Mouse (Mus musculus) naive thymus-derived CD4-positive, alpha-beta T cell, adult 2 months (primary cell): ENCODE results near the gene Ccdc96.

Experiments
- DNase-seq: peaks from one replicate; pipeline ENCODE4 v3.0.0-alpha.2; 2011; ENCODE audit warnings: low read depth

Gene Ccdc96

DNA sequence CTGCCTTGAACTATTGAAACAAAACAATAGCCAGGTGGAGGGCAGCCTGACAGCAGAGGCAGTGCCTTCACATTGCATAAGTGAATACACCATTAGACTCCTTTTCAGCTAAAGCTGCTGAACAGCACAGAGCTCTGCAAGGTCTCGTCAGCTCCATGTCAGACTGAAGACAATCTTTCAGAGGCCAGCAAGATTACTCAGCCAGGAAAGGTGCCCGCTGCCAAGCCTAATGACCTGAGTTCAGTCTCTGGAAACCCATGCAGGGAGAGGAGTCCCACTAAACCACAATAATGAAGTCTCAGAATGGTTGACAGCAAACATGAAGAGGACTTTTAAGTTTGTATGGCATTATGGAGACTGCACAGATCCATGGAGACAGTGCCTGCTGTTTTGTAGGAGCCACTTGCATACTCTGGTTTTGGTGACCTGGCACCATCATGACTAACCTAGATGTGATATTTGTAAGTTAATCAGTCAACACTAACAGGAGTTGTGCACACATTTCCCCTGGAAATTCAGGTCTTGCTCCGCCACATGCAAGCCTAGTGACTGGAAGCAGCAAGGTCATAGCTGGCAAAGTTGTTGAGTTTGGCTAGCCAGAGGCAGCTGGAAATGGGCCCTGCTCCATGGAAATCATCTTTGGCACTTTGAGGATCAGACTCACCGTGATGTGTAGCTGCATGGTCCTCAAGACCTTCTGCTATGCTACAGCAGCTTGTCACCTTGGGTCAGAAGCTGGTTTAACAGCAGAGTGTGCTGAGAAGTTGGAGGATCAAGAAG lies 11.3 kb upstream of the Ccdc96 start:
- no peak for DNase-seq

DNA sequence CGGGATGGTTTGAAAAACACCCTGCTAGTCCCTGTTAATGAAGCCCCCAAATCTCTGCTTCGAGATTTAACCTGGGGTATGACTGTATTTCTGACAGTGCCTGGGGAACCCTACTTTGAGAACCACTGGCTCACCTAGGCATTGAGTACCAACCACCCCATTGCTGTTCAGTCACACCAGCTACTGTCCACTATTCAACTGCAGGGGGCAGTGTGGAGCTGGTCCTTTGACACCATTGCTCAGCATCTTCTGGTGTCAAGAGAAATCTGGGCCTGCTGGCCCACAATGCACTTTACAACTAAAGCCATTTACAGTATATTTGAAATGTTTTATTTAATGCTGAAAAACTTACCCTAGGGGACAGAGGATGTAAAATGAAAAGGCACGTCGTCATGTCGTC lies 10.1 kb upstream of the Ccdc96 start:
- peak; percentile 88 for DNase-seq

DNA sequence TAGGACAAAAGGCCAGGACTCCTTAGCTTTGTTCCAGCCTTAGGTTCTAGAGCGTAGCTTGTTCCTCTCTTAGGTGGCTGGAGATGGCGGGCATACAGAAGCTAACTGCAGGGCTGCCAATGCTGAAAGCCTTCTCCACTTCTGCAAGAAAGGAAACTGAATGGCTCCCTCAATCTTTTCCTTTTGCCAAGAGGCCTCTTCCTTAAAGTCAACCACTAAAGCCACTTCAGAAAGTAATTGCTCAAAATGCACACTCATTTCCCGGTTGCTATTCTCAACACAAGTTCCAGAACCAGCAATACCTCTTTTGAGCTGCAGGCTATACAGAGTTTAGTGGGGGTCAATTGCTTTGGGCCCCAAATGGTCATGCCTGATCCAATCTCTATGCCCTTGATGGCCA lies 6.9 kb upstream of the Ccdc96 start:
- no peak for DNase-seq

DNA sequence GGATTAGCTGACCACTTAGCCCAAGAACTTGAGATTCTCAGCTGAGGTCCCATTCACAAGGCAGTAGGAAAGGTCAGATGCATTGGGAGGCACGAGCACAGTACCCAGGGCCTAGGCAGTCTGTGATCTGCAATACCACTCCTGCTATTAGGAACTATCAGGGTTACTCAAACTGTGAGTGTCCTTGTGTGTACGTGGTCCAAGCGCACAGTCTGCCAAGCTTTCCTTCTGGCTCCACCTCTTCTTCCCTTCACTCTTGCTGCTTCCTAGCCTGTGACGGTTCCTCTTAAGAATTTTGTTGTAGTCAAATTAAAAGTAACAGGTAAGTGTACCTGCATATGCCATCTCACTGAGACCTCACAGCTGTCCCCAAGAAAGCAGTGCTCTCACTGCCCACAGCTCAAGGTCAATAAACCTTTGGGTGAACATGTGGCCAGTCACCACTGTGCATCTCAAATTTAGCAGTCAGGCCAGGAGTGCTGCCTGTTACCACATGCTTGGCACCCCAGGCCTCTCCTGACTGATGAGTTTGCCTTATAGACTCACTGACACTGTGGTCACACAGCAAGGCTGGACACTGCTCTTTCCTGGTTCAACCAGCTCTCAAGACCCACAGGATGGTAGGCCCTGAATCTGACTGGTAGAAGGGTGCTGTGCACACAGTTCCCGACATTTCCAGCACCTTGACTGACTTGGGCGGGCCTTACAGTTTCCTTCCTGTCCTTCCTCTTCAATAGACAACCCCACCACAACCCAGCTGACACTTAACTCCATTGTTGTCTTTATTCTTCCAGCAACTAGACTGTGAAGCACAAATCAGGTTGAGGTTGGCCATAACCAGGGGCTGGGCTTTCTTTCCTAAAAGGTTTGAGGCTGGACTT lies 5.6 kb upstream of the Ccdc96 start:
- DNase-seq = peak; percentile 34

DNA sequence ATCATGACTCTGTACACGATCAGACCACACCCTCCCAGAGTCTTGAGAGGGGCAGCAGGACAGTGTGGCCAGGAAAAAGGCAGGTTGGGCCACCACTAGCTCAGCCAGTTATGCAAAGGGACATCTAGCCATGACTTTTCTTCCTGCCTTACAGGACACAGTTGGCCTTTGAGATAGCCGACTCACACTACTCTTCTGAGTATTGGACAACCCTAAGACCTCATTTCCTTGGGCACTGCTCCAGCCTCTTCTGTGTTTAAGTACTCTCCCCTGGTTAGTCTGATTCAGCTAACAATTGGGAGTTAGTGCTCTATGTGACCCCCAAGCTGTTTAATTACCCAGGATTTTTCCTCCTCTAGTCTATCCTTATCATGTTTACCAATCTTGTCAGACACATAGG lies 4.7 kb upstream of the Ccdc96 start:
- no peak for DNase-seq

DNA sequence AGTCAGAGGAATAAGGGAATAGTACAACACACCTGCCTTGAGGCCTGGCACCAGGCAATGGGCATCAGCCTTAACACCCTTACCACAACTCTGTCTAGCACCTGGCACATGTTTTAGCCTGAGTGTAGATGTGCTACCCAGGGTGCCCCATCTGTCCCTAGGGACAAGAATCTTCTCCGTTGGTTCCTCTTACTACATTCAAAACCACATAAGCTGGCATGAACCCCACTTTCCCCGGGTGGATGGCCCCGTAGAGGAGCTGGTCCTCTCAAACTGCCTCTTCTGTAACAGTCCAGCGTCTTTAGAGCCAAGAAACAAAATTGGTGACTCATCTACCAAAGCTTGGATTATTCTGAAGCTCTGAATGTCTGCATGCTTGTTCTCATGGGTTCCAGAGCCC lies 4.0 kb upstream of the Ccdc96 start:
- DNase-seq = no peak

DNA sequence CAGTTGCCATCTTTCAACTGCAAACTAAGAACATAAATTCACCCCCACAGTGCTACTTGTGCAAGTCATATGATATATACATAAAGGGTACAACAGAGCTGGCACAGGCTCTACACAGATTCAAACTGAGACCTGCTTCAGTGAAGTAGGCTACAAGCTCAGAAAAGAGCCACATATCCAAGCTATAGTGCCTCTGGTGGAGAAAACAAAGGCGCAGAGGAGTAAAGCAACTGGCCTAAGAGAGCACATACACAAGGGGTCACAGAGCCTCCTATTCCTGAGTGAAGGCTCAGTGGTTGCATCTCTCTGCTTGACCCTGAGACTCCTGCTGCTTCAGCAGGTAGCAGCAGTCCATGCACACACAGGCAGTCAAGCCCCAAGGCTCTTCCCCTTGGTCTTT lies 3.3 kb upstream of the Ccdc96 start:
- peak; percentile 32 for DNase-seq

DNA sequence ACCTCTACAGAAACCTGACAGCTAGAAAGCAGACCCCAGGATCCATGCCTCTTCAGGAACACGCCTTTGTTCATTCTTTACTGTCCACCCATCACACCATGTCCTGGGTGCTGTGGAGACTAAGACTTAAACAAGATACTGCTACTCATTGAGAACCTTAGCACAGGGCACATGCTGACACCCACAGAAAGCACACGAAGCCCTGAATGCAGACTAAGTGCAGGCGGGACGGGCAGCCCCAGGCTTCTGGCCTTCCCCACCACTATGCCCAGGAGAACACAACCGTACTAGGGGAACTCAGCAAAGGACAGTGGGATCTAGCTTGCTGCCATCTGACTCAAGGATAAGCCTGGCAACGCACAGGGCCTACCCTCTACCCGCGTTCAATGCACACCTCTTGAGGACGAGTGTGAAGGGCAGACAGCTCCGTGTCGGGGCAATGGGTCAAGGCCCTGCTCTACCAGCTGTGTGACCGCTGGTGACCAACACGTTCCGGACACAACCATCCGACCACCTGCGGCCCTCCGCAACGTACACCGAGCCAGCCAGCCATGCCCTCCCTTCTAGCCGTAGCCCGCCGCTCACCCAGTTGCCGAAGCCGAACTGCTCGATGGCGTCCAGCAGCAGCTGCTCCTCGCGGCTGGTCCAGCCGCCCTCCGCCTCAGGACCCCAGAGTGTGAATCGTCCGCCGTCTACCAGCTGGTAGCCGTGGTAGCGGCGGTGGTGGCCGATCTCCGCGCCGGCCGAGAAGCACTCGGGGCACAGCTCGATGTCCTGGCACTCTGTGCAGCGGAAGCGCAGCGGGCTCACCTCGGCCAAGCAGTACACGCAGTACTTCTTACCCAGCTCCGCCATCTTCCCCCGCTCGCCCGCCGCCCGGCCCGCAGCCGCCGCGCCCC lies 936 bp upstream of the Ccdc96 start:
- DNase-seq = peak; percentile 71

DNA sequence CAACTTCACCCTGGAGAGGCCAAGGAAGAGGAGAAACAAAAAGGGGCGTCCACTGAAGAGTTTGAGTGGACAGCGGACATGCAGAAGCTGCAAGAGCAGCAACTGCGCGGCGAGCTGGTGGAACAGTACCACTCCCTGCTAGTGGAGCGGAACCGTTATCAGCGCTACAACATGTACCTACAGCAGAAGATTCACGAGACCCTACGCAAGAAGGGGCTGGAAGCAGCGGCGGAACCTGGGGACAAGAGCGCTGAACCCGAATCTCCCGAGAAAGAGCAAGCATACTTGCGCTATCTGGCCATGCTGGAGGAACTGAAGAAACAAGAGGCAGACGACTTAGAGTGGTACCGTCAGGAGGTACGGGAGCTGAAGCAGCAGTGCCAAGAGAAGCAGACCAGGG lies 918 bp downstream of the Ccdc96 start:
- peak; percentile 49 for DNase-seq

DNA sequence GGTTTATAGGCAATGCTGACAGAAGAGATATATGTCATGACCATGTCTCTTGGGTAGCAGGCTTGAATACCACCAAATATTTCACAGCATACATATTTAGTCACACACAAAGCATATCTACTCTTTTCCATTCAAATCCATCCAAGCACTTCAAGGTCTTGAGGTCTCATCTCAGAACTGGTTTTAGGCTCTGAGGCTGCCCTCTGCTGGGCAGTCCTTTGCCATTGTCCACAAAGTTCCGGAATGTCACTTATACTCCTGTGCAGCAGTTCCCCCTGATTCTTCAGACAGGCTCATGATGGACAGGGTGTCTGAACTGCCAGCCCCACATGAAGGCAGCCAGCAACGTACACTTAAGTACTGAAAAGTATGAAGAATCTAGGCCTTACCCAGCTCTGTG lies 4.8 kb downstream of the Ccdc96 start:
- DNase-seq = peak; percentile 55

DNA sequence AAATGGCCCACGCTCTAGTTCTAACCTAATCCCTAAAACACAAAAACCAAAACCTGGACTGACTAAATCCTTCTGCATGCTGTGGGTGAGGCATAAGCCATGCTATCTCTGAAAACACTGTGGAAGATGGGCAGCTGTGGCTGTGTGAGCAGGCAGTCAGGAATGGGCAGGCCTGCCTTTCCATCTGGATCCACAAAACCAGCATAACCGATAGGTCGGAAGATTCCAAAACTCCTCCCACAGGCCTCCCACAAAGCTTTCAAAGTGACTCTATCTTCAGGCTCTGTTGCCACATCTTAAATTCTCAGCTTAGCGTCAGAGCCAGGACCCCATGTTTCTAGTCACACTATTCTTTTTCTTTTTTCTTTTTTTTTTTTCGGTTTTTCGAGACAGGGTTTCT lies 9.5 kb downstream of the Ccdc96 start:
- no peak for DNase-seq

DNA sequence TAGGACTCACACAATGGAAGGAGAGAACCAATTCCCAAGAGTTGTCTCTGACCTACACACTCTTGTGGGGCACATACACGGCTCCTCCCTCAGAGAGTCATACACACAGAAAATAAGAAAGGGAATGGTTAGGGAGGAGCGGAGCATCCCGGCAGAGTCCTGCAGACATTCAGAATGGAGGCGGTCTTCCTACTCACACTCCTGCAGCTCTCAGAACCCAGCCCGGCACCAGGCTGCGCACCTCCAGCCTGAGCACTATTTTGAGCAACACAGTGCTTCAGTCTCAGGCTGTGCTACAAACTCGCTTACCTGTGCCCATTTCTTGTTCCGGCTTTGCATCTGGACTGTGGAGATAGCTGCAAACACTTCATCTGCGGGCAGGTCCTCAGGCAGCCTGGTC lies 10.3 kb downstream of the Ccdc96 start:
- no peak for DNase-seq

DNA sequence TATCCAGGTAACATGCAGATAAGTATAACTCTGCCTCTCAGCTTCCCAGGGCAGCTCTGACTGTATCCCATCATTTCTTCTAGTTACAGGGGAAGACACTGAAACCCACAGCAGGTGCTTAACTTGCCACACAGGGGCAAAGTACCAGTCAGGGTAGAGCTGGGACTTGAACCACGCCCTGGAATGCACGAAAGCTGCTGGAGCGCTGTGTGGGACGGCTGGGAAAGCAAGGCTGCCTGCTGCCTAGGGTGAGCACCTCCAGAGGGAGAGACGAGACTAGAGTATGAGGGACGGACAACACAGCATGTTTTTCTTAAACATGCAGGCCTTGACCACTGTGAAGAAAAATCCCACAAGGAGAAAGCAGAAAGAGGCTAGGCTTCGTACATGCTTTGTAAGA lies 20.8 kb downstream of the Ccdc96 start:
- DNase-seq = no peak

DNA sequence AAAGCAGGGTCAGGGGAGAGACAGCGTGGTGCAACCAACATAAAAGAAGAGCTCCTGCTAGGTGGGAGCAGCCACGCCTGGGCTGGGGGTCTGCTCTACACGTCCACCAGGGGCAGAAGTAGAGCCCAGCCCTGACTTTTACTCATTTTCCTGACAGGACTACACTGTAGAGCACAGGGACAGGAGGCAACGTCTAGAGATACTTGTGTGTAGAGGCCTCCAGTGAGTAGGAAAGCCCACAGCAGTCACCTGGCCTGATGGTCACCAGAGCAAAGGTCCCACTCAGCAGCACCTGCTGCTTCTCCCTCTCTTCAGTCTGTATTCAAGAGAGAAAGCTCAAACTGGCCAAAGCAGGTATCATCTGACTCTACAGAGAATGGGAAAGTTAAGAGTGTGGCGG lies 21.3 kb downstream of the Ccdc96 start:
- DNase-seq = no peak

DNA sequence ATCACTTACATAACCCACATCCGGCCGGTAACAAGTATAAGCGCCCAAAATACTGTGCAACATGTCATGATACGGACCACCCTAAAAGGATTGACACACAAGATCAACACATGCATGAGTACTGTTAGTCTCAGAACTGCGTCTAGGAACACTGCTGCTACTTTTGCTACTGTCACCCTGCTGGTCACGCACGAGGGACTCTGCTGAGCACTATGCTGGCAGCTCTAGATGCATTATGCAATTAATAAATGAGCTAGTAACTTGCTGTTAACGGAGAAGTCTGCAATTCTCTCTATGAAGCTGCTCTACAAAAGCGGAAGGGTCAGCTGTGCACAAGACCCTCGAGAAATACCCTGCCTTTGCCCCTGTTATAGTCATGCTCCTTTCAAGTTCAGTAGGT lies 24.0 kb downstream of the Ccdc96 start:
- DNase-seq = no peak

DNA sequence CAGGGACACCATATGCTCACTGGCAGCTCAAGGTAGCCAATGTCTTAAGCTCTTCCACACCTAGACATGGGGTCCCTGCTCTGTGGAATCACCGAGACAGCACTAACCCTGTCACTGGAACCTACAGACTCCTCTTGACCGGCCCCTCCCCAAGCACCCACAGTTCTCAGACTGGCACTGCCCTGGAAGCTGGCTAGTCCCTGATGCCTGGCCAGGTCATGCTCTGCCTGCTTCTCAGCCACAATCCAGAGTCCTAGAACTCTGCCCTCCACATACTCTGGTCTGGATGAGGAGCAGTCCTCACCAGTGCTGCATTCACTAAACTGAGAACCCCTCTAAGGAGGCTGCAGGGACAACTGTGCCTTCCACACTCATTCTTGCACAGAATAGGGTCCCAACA lies 26.6 kb downstream of the Ccdc96 start:
- no peak for DNase-seq

DNA sequence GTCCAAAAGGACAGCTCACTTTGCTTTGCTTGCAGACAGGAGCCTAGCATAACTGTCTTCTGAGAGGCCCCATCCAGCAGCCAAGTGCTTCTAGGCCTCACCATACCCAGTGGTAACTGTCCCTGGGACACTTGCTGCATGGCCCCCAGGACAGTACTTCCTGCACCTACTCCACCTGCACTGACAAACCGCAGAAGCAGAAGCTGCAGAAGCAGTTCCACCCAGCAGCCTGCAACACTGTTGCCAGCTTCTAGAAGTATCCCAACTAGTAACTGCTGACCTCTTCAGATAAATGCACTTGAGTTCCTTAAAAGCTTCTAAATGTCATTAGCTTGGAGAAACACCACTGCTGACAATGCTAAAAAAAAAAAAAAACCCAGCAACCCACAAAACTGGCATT lies 30.7 kb downstream of the Ccdc96 start:
- no peak for DNase-seq

DNA sequence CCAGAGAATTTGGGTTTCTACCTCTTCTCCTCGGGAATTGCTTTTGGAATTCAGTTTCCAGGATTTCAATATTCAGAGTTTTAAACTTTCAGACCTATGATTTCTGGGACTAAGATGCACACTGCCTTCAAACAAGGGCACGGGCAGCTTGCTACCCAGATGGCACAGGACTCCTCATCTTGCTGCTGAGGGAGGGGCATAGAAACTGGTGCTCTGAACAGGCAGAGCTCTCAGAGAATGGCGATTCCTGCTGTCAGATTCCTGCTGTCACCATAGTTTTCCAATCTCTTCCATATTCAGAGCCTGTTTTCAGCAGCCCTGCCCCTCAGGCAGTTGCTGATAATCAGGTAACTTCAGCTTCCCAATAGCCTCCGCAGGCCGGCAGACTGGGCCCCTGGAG lies 31.2 kb downstream of the Ccdc96 start:
- DNase-seq = no peak

DNA sequence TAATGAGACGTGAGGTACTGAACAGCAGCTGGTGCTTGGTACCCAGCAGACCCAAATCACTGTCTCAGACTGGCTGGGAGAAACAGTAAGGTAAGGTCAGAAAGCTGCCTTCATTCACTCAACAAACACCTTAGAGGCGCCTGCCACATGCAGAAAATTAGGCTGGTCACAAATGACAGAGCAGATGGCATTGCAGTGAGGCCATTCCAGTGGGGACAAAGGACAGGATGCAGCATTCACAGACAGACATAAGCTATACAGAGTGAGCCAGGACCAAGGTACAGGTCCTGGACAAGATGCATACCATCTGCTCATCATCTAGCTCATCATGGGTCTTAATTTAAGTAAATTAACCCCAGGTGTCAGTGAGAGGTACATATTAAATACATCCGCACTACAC lies 33.2 kb downstream of the Ccdc96 start:
- DNase-seq = no peak

DNA sequence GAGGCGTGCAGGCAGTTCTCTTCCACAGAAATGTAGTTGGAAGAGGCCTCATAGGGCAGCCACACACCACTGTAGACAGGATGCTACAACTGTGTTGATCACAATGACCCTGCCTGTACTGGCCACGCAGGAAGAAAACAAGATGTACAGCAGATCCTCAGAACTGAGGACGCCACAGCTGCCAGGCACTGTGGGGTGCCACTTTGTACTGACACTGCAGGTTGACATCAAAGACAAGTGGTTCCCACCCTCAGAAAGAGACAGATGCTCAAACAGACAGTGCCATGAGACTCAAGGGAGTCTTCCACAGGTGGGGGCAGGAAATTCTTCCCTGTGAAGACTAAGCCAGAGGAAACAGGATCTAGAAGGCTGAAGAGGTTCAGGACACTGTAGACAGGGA lies 35.4 kb downstream of the Ccdc96 start:
- no peak for DNase-seq

DNA sequence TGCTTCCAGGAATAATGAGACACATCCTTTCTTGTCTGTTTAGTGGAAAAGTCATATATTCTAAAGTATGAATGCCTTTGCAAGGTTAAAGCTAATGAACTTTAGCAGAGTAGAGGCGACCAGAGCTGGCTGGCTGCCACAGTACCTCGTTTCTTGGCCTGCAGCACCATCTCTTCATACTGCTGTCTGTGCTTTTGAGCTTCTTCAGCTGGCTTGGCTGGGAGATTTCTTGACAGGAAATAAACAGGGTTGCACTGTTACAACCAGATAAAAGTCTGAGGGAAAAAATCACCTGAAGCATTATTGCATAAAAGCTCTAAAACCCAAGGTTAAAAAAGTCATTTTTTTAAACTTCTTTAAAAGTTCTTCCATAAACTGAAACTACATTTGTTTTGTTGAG lies 38.4 kb downstream of the Ccdc96 start:
- no peak for DNase-seq

DNA sequence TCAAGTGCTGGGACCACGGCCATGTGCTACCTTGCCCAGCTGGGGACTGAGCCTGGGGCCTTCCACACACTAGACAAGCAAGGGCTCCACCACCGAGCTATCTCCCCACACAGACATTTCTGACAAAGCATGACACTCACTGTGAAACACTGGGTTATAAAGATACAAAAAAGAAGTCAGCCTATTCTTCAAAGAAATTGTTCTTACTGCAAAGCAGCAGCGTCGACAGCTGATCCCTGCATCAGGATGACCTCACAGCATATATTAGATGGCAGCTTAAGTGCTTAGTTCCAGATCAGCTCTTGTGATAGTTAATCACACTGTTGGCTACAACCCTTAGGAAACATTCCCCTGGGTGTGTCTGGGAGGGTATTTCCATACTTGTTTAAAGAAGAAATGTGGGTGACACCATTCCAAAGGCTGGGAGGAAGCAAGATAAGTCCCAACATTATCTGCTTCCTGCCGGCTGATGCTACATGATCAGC lies 38.9 kb downstream of the Ccdc96 start:
- no peak for DNase-seq
